Mouse (Mus musculus): Measurements from ENCODE around the gene Timeless. TPM values are rescaled to one million over a fixed set of nuclear protein-coding genes. Genes with fewer than 3 reads are reported as not detected.
"Not testable (repeated sequence)": the region's sequence is repeated elsewhere in the genome, so short reads cannot be mapped to it uniquely, and the experiment has no call there.

The Timeless gene
- polyA plus RNA-seq, 1 experiment from 2014 or later = 34.0 TPM

DNA sequence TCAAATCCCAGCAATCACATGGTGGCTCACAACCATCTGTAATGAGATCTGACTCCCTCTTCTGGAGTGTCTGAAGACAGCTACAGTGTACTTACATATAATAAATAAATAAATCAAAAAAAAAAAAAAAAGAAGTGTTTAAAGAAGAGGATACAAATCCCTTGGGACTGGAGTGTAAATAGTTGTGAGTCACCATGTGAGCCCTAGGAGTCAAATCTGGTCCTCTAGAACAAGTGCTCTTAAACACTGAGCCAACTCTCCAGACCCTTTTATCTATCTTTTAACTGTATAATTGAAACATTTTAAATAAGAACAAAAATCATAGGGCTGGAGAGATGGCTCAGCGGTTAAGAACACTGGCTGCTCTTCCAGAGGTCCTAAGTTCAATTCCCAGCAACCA lies 43.5 kb downstream of the Timeless start:
- 92% methylated on average over 1 of the region's 1 CpGs for WGBS
- not testable (repeated sequence) for ATAC-seq (ENCODE audit: extremely low read depth, insufficient number of reproducible peaks, low FRiP score, low TSS enrichment); H3K27me3 ChIP-seq (replicated peaks); H3K27ac ChIP-seq (replicated peaks); H3K4me3 ChIP-seq; H3K9ac ChIP-seq; H3K4me1 ChIP-seq; H3K4me2 ChIP-seq; H3K9me3 ChIP-seq
- peaks cover 35% of the 10 kb centered on the region for H3K36me3 ChIP-seq

DNA sequence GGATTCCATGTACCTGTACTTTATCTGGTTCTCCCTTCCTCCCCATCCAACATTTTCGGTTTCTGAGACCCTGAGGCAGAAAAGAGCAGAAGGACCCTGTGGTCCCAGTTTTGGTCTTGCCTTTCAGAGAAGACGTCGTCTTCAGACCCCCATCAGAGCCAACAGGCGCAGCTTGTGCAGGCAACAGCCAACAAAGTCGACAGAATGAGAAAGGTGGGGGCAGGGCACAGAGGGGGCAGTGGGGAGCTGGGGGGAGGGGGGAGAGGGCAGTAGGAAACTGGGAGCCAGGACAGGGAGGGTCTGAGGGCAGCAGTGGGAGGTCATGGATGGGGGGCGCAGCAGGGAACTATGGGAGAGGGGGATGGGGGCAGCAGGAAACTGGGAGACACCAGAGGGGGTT lies 46.3 kb downstream of the Timeless start:
- Histone ChIP-seq H3K27ac (replicated peaks) (no peak overlapping the region), H3K4me2 (no peak overlapping the region), H3K4me1 (no peaks in the 10 kb centered on the region), H3K27me3 (replicated peaks) (no peaks in the 10 kb centered on the region), H3K9ac (no peak overlapping the region), H3K4me3 (no peak overlapping the region), H3K9me3 (no peaks in the 10 kb centered on the region; the same call in 1 of the 2 replicates), H3K36me3 (peaks cover 61% of the 10 kb centered on the region)
- no peak for ATAC-seq (ENCODE audit: extremely low read depth, insufficient number of reproducible peaks, low FRiP score, low TSS enrichment)
- 49% methylated on average over 6 of the region's 6 CpGs for WGBS

DNA sequence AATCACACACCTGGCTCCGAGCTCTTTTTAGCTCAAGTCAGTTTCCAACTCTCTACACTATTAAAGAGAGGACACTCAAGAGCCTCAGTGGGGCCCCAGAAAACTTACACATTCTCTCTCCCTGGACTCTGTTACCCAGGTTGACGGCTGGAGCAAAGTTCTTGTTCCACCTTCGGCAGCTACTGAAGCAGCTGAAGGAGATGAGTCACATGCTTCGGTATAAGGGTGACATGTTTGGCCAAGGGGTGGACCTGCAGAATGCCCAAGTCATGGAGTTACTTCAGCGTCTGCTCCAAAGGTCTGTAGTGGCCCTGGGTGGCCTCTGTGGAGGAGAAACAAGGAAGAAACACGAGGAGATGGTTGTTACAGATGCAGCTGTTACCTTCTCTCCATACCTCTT lies 49.1 kb downstream of the Timeless start:
- Histone ChIP-seq H3K9ac (no peak overlapping the region), H3K27ac (replicated peaks) (no peak overlapping the region), H3K4me2 (no peak overlapping the region), H3K4me3 (no peak overlapping the region), H3K36me3 (peaks cover 87% of the 10 kb centered on the region), H3K27me3 (replicated peaks) (no peaks in the 10 kb centered on the region), H3K9me3 (no peaks in the 10 kb centered on the region; the same call in 1 of the 2 replicates), H3K4me1 (no peaks in the 10 kb centered on the region)
- 81% methylated on average over 6 of the region's 6 CpGs for WGBS
- ATAC-seq (ENCODE audit: extremely low read depth, insufficient number of reproducible peaks, low FRiP score, low TSS enrichment) = no peak

DNA sequence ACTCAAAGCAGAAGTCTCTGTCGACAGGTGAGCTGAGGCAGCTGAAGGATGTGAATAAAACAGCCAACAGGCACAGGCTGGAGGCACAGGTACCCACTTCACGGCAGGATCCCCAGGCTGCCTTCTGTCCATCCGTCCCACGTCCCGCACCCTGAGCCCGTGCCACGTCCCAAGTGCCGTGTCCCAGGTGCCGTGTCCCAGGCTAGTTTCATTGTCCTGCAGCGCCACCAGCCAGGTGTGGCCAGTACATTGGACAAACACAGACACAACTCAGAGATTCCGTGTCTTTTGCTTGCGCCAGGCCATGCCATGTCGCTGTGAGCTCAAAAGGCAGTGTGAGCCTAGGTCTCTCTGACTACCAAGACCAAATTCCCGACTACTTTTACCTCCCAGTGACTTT lies 49.8 kb downstream of the Timeless start:
- H3K36me3 ChIP-seq = peaks cover 88% of the 10 kb centered on the region
- no peak for ATAC-seq (ENCODE audit: extremely low read depth, insufficient number of reproducible peaks, low FRiP score, low TSS enrichment)
- H3K4me3 ChIP-seq = no peak overlapping the region
- H3K9ac ChIP-seq = no peak overlapping the region
- no peak overlapping the region for H3K4me2 ChIP-seq
- H3K27ac ChIP-seq (replicated peaks) = no peak overlapping the region
- no peaks in the 10 kb centered on the region for H3K27me3 ChIP-seq (replicated peaks)
- 86% methylated on average over 14 of the region's 14 CpGs for WGBS
- H3K4me1 ChIP-seq = no peaks in the 10 kb centered on the region
- no peaks in the 10 kb centered on the region; the same call in 1 of the 2 replicates for H3K9me3 ChIP-seq

GRCm38 (mm10) chr10:128282886-128283450 lies 51.1 kb downstream of the Timeless start:
- 80% methylated on average over 20 of the region's 20 CpGs for WGBS
- H3K4me1 ChIP-seq = no peaks in the 10 kb centered on the region
- no peak overlapping the region for H3K4me2 ChIP-seq
- H3K9me3 ChIP-seq = no peaks in the 10 kb centered on the region; the same call in 1 of the 2 replicates
- H3K36me3 ChIP-seq = peaks cover 89% of the 10 kb centered on the region
- no peak overlapping the region for H3K4me3 ChIP-seq
- H3K27ac ChIP-seq (replicated peaks) = no peak overlapping the region
- no peak overlapping the region for H3K9ac ChIP-seq
- no peak for ATAC-seq (ENCODE audit: extremely low read depth, insufficient number of reproducible peaks, low FRiP score, low TSS enrichment)
- H3K27me3 ChIP-seq (replicated peaks) = no peaks in the 10 kb centered on the region

- no peak overlapping the region for H3K4me2 ChIP-seq
- peaks cover 93% of the 10 kb centered on the region for H3K36me3 ChIP-seq
- no peak overlapping the region for H3K27ac ChIP-seq (replicated peaks)
- ATAC-seq (ENCODE audit: extremely low read depth, insufficient number of reproducible peaks, low FRiP score, low TSS enrichment) = no peak
- H3K9me3 ChIP-seq = no peaks in the 10 kb centered on the region; the same call in 1 of the 2 replicates
- H3K4me1 ChIP-seq = no peaks in the 10 kb centered on the region
- H3K27me3 ChIP-seq (replicated peaks) = no peaks in the 10 kb centered on the region
- 63% methylated on average over 31 of the region's 31 CpGs for WGBS
- H3K9ac ChIP-seq = 0 out of 2 replicates have a peak overlapping the region, but pooled peaks have one; percentile 14
- H3K4me3 ChIP-seq = no peak overlapping the region
These were observed 52.0 kb downstream of the Timeless start for GRCm38 (mm10) chr10:128283604-128284579.

GRCm38 (mm10) chr10:128290594-128290993 lies 58.7 kb downstream of the Timeless start:
- H3K27me3 ChIP-seq (replicated peaks); H3K27ac ChIP-seq (replicated peaks); H3K4me2 ChIP-seq; H3K9ac ChIP-seq; H3K4me1 ChIP-seq; H3K9me3 ChIP-seq; ATAC-seq (ENCODE audit: extremely low read depth, insufficient number of reproducible peaks, low FRiP score, low TSS enrichment); H3K4me3 ChIP-seq: not testable (repeated sequence)
- WGBS = 50% methylated on average over 1 of the region's 1 CpGs
- peaks cover 69% of the 10 kb centered on the region for H3K36me3 ChIP-seq

DNA sequence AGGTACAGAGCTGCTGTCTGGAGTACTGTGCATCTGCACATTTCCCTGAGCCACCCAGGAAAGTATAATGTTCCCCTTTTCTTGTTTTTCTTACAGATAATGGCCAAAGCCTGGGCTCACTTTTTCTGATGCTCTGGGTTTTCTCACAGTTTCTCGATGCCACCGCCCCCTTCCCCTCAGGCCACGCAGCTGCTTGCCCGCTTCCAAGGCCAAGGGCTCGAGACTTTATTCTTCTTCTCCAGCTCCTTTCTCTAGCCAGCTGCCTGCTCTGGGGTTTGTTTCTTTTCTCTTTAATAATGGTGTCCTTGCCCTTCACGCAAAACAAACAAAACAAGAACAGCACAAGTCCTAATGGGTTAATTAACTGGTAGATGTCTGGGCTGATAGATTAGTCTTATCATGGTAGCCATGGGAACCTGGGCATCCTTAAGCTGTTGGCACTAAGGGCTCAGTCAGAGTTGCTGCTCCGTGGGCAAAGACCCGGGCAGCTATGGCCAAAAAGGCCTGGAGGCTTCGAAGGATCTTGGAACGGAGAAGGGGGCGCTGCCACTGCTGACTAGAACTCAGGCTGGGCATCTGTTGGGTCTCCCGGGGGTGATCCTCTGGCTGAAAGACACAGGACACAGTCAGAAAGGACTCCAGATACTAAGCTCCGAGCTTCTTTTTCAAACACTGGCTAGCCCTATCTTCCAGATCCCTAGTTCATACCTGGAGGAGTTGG lies 64.7 kb downstream of the Timeless start:
- ATAC-seq (ENCODE audit: extremely low read depth, insufficient number of reproducible peaks, low FRiP score, low TSS enrichment) = no peak
- Histone ChIP-seq H3K27me3 (replicated peaks) (no peaks in the 10 kb centered on the region), H3K9ac (peak overlapping the region; percentile 61), H3K9me3 (no peaks in the 10 kb centered on the region), H3K4me3 (no peak overlapping the region), H3K36me3 (peaks cover 16% of the 10 kb centered on the region), H3K4me2 (peak overlapping the region; percentile 54), H3K27ac (replicated peaks) (peak overlapping the region; percentile 86), H3K4me1 (peaks cover 24% of the 10 kb centered on the region)
- WGBS = 66% methylated on average over 13 of the region's 13 CpGs

- H3K9me3 ChIP-seq = no peaks in the 10 kb centered on the region
- peak overlapping the region; percentile 11; the same call in 1 of the 2 replicates for H3K4me3 ChIP-seq
- peak overlapping the region; percentile 86 for H3K27ac ChIP-seq (replicated peaks)
- no peak for ATAC-seq (ENCODE audit: extremely low read depth, insufficient number of reproducible peaks, low FRiP score, low TSS enrichment)
- peaks cover 25% of the 10 kb centered on the region for H3K4me1 ChIP-seq
- peak overlapping the region; percentile 61 for H3K9ac ChIP-seq
- H3K27me3 ChIP-seq (replicated peaks) = no peaks in the 10 kb centered on the region
- WGBS = 49% methylated on average over 4 of the region's 4 CpGs
- H3K4me2 ChIP-seq = peak overlapping the region; percentile 54
- peaks cover 9% of the 10 kb centered on the region for H3K36me3 ChIP-seq
These were observed 65.4 kb downstream of the Timeless start for GRCm38 (mm10) chr10:128297221-128297620.

DNA sequence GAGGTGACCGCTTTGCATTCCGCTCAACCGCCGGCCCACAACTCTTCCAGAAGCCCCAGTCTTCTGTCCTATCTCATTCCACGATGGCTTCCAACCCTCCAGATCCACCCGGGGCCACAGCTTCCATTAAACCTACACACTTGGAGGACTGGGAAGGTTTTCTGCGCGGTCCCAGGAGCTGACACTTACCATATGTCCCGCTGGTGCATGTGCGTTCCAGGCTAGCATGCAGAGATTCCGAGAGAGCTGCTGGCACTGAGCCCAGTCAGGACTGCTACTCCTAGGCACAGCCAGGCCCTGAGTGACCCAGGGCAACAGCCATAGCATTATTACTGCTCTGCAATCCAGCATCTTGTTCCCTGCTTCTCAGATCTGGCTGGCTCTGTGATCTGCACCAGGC lies 65.8 kb downstream of the Timeless start:
- Histone ChIP-seq H3K27ac (replicated peaks) (peak overlapping the region; percentile 86), H3K9ac (peak overlapping the region; percentile 68), H3K27me3 (replicated peaks) (no peaks in the 10 kb centered on the region), H3K4me2 (peak overlapping the region; percentile 54), H3K4me3 (peak overlapping the region; percentile 11; the same call in 1 of the 2 replicates), H3K9me3 (no peaks in the 10 kb centered on the region), H3K36me3 (peaks cover 5% of the 10 kb centered on the region), H3K4me1 (peaks cover 29% of the 10 kb centered on the region)
- WGBS = 33% methylated on average over 11 of the region's 11 CpGs
- peak; percentile 60; the same call in 1 of the 2 replicates for ATAC-seq (ENCODE audit: extremely low read depth, insufficient number of reproducible peaks, low FRiP score, low TSS enrichment)

DNA sequence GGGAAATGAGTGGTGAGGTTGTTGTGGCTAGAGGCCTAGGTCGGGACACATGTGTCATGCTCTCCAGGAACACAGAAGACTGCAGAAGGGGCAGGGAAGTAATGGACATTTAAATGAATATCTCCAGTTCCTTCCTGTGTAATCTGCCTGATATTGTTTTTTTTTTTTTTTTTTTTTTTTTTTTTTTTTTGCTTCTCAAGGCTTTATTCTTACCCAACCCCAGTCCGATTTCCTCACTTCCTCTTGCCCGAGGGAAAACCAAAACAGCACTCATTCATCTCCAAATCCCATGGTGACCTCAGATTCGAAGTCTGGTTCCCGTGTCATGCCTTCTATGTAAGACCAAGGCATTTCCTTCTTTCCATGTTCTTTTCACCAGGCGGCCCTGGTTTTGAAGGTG lies 66.4 kb downstream of the Timeless start:
- 56% methylated on average over 6 of the region's 6 CpGs for WGBS
- no peak for ATAC-seq (ENCODE audit: extremely low read depth, insufficient number of reproducible peaks, low FRiP score, low TSS enrichment)
- peak overlapping the region; percentile 86 for H3K27ac ChIP-seq (replicated peaks)
- no peak overlapping the region for H3K4me3 ChIP-seq
- H3K9me3 ChIP-seq = no peaks in the 10 kb centered on the region
- H3K4me2 ChIP-seq = no peak overlapping the region
- H3K27me3 ChIP-seq (replicated peaks) = no peaks in the 10 kb centered on the region
- no peaks in the 10 kb centered on the region for H3K36me3 ChIP-seq
- peak overlapping the region; percentile 68 for H3K9ac ChIP-seq
- H3K4me1 ChIP-seq = peaks cover 30% of the 10 kb centered on the region
